Mouse (Mus musculus) neural tube, embryonic 15.5 days (tissue): ENCODE data around the gene Il5ra. TPM values are rescaled to one million over a fixed set of nuclear protein-coding genes. Genes with fewer than 3 reads are reported as not detected.

Source experiments
- ATAC-seq: fragments of 200-750 bp; cut with Nextera tagmentation; 2 replicates; pipeline ENCODE4 v1.8.0; 2017; ENCODE audit warnings: mild to moderate bottlenecking, moderate TSS enrichment, moderate library complexity; ENCODE audit not compliant: low FRiP score
- H3K27ac ChIP-seq: fragments of 300-500 bp; sonication (generic); replicated peaks from 2 replicates; pipeline ENCODE4 v1.5.1; 2015; ENCODE audit warnings: mild to moderate bottlenecking, inconsistent platforms
- H3K27me3 ChIP-seq: fragments of 300-500 bp; sonication (generic); replicated peaks from 2 replicates; pipeline ENCODE4 v1.6.1; 2015; ENCODE audit warnings: inconsistent platforms
- H3K36me3 ChIP-seq: fragments of 300-500 bp; sonication (generic); 2 replicates; pipeline ENCODE4 v1.6.1; 2015; ENCODE audit warnings: inconsistent platforms
- H3K4me1 ChIP-seq: fragments of 300-500 bp; sonication (generic); 2 replicates; pipeline ENCODE4 v1.6.1; 2015; ENCODE audit warnings: inconsistent platforms
- H3K4me2 ChIP-seq: fragments of 300-500 bp; sonication (generic); 2 replicates; pipeline ENCODE4 v1.6.1; 2015; ENCODE audit warnings: inconsistent platforms, mild to moderate bottlenecking, moderate library complexity
- H3K4me3 ChIP-seq: fragments of 300-500 bp; sonication (generic); replicated peaks from 2 replicates; pipeline ENCODE4 v1.5.1; 2015; ENCODE audit warnings: mild to moderate bottlenecking, inconsistent platforms
- H3K9ac ChIP-seq: fragments of 300-500 bp; sonication (generic); replicated peaks from 2 replicates; pipeline ENCODE4 v1.6.1; 2015; ENCODE audit warnings: mild to moderate bottlenecking, inconsistent platforms
- H3K9me3 ChIP-seq: fragments of 300-500 bp; sonication (generic); replicated peaks from 2 replicates; pipeline ENCODE4 v1.6.1; 2016; ENCODE audit warnings: inconsistent platforms
- WGBS: fragments of 180-500 bp; shearing (Covaris S2); methylation state at CpG from one replicate; pipeline ENCODE4 v1.1.7; 2015; ENCODE audit warnings: mixed read lengths; 5-methylcytosine and 5-hydroxymethylcytosine counted together
- polyA plus RNA-seq: library from polyadenylated mRNA; unstranded; fragments of >200 nt; fragmentation: Nextera tagmentation; extraction: Ambion mirVana; gene quantifications from 2 replicates; pipeline ENCODE4 v1.2.1, GENCODE M21; 2015

Il5ra gene
- polyA plus RNA-seq, 1 experiment from 2014 or later, result 0.06 TPM

DNA sequence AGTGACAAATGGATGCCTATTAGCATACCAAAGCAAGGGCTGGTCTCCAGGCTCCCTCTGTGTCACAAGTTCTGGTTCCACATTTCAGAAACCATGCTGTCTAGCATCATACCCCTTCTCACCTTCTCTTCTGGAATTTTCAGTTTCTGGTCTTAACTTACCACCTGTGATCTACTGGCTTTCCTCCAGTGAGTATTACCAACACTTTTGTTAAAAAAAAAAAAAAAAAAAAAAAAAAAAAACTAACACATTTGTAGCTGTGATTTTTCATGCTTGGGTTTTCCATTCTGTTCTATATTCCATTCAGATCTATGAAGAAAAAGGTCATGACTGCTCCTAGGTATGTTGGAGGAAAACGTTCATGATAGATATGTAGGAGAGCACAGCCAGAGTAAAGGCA, 17.1 kb upstream of the Il5ra start:
- H3K4me1 ChIP-seq, result peaks cover 13% of the 10 kb centered on the region
- ATAC-seq, result no peak
- no peaks in the 10 kb centered on the region for H3K36me3 ChIP-seq
- no peak overlapping the region for H3K4me2 ChIP-seq
- WGBS, result 82% methylated on average over 1 of the region's 1 CpGs
- H3K9me3 ChIP-seq, result no peaks in the 10 kb centered on the region
- no peak overlapping the region for H3K27ac ChIP-seq
- no peak overlapping the region for H3K9ac ChIP-seq
- no peak overlapping the region for H3K4me3 ChIP-seq
- no peaks in the 10 kb centered on the region; the same call in 1 of the 2 replicates for H3K27me3 ChIP-seq

DNA sequence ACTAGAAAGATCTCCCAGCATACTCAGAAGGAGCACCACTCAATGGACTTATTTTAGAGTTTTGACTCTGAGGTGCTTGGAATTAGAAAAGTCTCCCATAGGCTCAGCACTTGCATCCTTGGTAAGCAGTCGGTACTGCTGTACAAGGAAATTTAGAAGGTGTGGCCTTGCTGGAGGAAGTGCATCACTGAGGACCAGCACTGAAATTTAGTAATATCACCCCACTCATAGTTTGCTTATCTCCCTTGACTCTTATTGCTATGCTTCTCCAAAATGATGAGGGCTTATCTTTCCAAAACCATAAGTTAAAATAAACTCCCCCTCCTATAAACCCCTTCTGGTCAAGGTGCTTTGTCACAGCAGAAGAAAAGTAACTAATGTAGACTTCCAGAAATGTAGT, 12.6 kb upstream of the Il5ra start:
- Histone ChIP-seq H3K4me1 (no peaks in the 10 kb centered on the region), H3K27ac (no peak overlapping the region), H3K27me3 (no peaks in the 10 kb centered on the region; the same call in 1 of the 2 replicates), H3K9me3 (no peaks in the 10 kb centered on the region), H3K4me3 (no peak overlapping the region), H3K36me3 (no peaks in the 10 kb centered on the region), H3K9ac (no peak overlapping the region), H3K4me2 (no peak overlapping the region)
- no peak for ATAC-seq
- 83% methylated on average over 1 of the region's 1 CpGs for WGBS

DNA sequence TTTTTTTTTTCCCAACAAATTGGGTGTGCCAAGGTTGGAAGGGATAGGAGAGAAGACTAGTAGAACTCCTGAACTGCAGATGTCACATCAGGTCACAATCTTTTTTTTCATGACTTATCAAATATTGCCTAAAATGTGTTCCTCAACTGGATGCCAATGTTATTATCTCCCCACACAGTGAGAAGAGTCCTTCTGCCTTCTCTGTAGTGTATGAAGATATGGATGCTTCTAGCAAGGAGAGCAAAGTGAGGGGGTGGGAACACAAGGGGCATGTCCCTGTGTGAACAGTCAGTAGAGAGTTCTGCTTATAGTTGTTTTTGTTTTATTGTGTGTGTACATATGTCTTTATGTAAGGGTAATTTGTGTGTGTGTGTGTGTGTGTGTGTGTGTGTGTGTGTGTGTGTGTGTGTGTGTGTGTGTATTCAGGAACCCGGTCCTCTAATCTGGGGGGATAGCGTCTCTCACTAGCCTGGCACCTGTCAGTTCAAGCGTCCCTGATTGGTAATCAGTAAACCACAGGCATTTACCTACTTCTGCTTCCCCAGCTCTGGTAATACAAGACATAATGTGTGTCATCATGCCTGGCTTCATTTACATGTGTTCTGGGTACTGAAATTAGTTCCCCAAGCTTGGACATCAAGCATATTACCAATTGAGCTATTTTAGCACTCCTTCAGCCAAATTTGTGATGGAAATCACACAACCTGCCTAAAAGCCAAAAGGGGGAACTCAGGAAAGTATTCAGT, 11.8 kb upstream of the Il5ra start:
- Histone ChIP-seq H3K4me1 (no peaks in the 10 kb centered on the region), H3K9me3 (no peaks in the 10 kb centered on the region), H3K36me3 (no peaks in the 10 kb centered on the region), H3K4me2 (no peak overlapping the region), H3K9ac (no peak overlapping the region), H3K27me3 (no peaks in the 10 kb centered on the region), H3K27ac (no peak overlapping the region), H3K4me3 (no peak overlapping the region)
- WGBS, result 72% methylated on average over 3 of the region's 3 CpGs
- no peak for ATAC-seq

DNA sequence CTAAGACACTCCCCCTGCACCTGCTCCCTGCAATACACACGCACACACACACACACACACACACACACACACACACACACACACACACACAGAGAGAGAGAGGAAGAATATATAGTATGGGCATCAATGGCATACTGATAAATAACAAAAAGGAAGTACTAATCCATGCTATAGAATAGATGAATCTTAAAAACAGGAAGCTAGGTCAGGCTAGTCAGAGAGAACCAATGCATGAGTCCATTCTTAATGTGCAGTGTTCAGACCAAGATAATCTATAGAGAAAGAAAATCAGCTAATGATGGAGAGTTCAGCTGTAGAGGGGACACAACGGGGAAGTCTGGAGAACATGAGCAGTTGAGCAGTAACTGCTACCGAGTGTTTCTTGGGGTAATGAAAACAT, 9.5 kb upstream of the Il5ra start:
- H3K27ac ChIP-seq, result no peak overlapping the region
- H3K4me1 ChIP-seq, result no peaks in the 10 kb centered on the region
- H3K9ac ChIP-seq, result no peak overlapping the region
- no peaks in the 10 kb centered on the region for H3K9me3 ChIP-seq
- no peaks in the 10 kb centered on the region for H3K36me3 ChIP-seq
- no peak overlapping the region for H3K4me3 ChIP-seq
- H3K4me2 ChIP-seq, result no peak overlapping the region
- no peaks in the 10 kb centered on the region for H3K27me3 ChIP-seq
- ATAC-seq, result no peak
- 87% methylated on average over 3 of the region's 3 CpGs for WGBS

DNA sequence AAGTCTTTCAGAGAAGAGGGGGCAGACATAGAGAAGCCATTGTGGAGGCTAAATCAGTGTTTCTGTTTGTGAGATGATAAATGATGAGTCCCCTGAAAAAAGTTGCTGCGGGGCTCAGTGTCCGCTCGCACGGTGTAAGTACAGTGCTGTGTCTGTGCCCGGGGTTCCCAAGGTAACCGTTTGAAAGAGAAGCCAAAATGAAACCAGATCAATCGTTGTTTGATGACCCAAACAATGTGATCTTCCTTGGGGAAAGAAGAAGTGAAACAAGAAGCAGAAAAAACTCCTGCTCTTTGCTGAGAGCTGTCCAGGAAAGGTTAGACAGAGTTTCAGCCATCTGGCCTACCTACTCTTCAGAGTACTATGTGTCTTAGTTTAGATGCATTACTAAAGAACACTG, 1.5 kb upstream of the Il5ra start:
- ATAC-seq, result no peak
- no peak overlapping the region for H3K4me2 ChIP-seq

DNA sequence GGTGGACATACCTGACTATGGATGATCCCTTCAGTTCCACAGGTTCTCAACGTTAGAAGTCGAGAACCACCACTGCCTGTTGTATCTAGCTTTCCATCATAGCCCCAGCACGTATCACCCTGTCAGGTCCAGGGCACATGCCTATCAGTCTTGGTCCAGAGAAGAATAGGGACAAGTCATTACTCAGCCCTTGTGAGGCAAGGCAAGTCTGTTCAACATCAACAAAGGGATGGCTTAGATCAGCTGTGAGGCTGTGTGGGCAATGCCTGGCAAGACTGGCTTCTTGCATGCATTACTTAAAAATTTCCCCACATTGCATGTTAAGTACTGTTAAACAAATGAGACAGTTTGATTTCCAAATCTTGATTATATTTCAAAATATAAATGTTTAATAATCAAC, 1.0 kb downstream of the Il5ra start:
- Histone ChIP-seq H3K9me3 (no peaks in the 10 kb centered on the region), H3K9ac (no peak overlapping the region), H3K4me1 (no peaks in the 10 kb centered on the region), H3K27ac (no peak overlapping the region), H3K4me2 (no peak overlapping the region), H3K4me3 (no peak overlapping the region), H3K36me3 (no peaks in the 10 kb centered on the region), H3K27me3 (no peaks in the 10 kb centered on the region)
- 87% methylated on average over 3 of the region's 3 CpGs for WGBS
- ATAC-seq, result no peak

More for the DNA sequence above, 1.5 kb upstream of the Il5ra start:
- Histone ChIP-seq H3K36me3 (no peaks in the 10 kb centered on the region), H3K4me1 (no peaks in the 10 kb centered on the region), H3K27ac (no peak overlapping the region), H3K4me3 (no peak overlapping the region), H3K27me3 (no peaks in the 10 kb centered on the region), H3K9ac (no peak overlapping the region), H3K9me3 (no peaks in the 10 kb centered on the region)
- 70% methylated on average over 7 of the region's 7 CpGs for WGBS

DNA sequence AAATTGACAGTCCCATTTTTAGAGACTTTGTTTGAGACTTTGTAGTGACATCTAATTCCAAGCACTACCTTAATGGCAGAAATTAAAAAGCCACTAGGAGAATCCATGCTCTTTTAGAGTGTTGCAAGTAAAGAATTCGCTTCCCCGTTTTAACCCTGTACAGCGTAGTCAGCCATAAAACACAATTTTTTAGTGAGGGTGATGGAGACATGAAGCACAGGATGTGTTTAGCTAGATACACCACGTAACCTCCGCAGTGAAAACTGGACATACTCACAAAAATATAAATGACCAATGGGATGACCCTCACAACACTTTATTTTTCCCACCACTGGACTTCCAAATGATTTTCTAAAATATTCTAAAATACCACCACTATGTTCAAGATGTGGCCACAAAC, 1.6 kb downstream of the Il5ra start:
- Histone ChIP-seq H3K4me1 (no peaks in the 10 kb centered on the region), H3K27ac (no peak overlapping the region), H3K9me3 (no peaks in the 10 kb centered on the region), H3K9ac (no peak overlapping the region), H3K4me2 (no peak overlapping the region), H3K36me3 (no peaks in the 10 kb centered on the region), H3K4me3 (no peak overlapping the region), H3K27me3 (no peaks in the 10 kb centered on the region)
- ATAC-seq, result no peak
- WGBS, result 95% methylated on average over 5 of the region's 5 CpGs

DNA sequence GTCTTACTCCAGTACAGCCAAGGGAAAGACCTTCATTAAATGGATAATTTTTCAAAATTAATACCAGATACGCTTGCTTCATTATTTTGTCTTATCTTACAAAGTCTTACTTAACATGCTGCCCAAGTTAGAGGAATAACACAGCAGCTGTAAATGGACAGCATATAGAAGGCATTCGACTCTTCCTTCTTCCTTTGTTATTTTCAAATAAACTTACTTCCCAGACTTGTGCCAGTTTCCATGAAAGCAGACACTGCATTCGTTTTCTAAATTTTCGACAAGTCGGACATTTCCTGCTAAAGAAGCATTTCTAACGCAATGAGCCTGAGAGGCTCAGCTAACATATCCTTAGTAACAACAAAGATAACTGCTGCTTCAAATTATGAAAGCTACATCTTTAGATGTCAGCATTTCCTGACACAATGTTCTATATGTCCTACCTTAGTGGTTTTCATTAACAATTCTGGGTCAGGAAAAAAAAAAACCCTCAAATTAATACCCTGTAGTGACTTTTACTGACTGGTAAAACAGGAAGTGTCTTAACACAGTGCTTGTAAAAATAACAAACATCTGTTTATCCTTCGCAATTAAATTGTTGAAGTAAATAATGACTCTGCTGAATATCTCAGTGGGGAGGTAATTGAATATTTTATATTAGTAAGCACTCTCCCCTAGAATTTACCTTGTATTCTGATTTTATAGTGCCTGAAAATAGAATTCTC, 3.0 kb downstream of the Il5ra start:
- H3K9me3 ChIP-seq, result no peaks in the 10 kb centered on the region
- no peaks in the 10 kb centered on the region for H3K36me3 ChIP-seq
- H3K4me2 ChIP-seq, result no peak overlapping the region
- H3K27me3 ChIP-seq, result no peaks in the 10 kb centered on the region
- no peak overlapping the region for H3K9ac ChIP-seq
- WGBS, result 77% methylated on average over 7 of the region's 7 CpGs
- ATAC-seq, result no peak
- no peak overlapping the region for H3K27ac ChIP-seq
- no peaks in the 10 kb centered on the region for H3K4me1 ChIP-seq
- no peak overlapping the region for H3K4me3 ChIP-seq

DNA sequence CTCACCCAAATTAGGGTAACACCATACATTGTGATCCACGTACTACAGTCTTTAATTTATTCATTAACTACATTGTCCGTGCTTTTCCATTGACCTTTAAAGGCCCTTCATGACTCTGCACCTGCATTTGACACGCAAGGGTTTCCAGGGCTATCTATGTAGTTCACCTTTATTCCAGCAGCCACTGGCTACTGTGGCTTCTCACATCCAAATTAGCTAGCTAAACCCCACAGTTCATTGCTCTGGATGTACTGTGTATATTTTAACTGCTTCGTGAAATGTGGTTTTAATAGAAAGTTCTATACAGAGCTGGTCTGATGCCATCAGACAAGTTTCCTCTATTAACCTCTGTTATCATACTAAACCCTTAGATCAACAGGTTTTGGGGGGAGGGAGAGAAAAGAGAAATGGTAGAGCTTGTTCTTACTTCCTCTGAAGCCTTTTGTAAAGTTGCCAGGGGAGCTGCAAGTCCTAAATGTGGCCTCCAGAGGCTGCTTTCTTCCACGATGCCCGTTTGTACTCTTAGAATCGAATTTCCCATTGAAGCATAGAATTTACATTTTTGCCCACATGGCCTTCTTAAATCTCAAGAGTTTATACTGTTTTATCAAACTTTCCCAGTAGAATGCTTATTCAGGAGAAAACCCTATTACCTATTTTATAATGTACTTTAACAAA, 5.1 kb downstream of the Il5ra start:
- H3K4me1 ChIP-seq, result no peaks in the 10 kb centered on the region
- H3K9me3 ChIP-seq, result no peaks in the 10 kb centered on the region
- ATAC-seq, result no peak
- no peak overlapping the region for H3K4me3 ChIP-seq
- H3K27ac ChIP-seq, result no peak overlapping the region
- H3K4me2 ChIP-seq, result no peak overlapping the region
- H3K27me3 ChIP-seq, result no peaks in the 10 kb centered on the region
- WGBS, result 77% methylated on average over 7 of the region's 7 CpGs
- H3K9ac ChIP-seq, result no peak overlapping the region
- H3K36me3 ChIP-seq, result no peaks in the 10 kb centered on the region

DNA sequence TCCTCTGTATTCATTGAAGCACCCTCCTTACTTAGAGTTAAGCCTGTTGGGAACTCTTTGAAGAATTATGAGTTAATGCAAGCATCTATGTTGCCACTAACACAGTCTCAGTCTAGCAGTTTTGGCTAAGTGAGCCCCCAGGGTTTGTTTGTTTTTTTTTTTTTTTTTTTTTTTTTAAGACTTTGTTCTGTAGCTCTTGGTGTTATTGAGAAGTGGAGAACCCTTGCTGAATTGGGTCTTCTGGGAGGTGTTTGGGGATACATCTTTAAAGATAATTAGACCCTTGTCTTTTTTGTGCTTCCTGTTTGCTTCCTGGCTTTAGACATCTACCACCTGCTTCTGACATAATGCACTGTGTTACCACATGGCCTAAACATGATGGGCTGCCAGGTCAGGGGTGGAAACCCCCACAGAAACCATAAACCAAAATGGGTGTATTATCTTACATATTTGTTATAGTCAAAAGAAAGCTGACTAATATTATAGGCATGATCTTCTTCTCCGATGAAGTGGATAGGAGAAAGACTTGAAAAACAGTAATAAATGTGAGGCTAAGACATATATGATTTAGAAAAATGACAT, 8.5 kb downstream of the Il5ra start:
- no peak overlapping the region for H3K4me2 ChIP-seq
- no peaks in the 10 kb centered on the region for H3K4me1 ChIP-seq
- H3K9me3 ChIP-seq, result no peaks in the 10 kb centered on the region
- H3K27ac ChIP-seq, result no peak overlapping the region
- H3K9ac ChIP-seq, result no peak overlapping the region
- H3K36me3 ChIP-seq, result no peaks in the 10 kb centered on the region
- WGBS, result 96% methylated on average over 1 of the region's 1 CpGs
- no peaks in the 10 kb centered on the region for H3K27me3 ChIP-seq
- H3K4me3 ChIP-seq, result no peak overlapping the region
- no peak for ATAC-seq

DNA sequence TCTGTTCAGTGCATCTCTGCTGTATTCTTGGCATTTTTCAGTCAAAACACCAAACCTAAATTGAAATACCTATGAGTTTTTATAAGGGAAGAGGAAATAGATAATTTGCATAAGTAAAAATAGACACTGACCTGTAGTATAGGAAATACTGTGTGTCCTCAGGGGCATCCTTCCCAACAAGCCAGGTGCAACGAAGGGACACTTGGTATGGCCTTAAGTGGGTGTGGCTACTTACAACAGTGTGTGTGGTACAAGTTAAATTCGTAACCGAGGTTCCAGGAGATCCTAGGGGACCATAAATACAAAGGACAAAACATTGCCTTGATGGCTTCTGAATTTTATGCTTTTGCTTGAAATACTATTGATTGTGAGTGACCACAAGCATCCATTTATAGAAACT, 10.6 kb downstream of the Il5ra start:
- no peak for ATAC-seq
- Histone ChIP-seq H3K4me2 (no peak overlapping the region), H3K9ac (no peak overlapping the region), H3K27ac (no peak overlapping the region), H3K36me3 (no peaks in the 10 kb centered on the region), H3K27me3 (no peaks in the 10 kb centered on the region), H3K4me3 (no peak overlapping the region), H3K4me1 (no peaks in the 10 kb centered on the region), H3K9me3 (no peaks in the 10 kb centered on the region)
- WGBS, result 69% methylated on average over 3 of the region's 3 CpGs
